In genomic region chrX:134919220-134919619, GRCm38 (mm10) we compare ENCODE assay signal across 28 mouse cellular contexts. TPM values are rescaled to one million over a fixed set of nuclear protein-coding genes. Genes with fewer than 3 reads are reported as not detected.
"Had no signal": no experiment of that assay in that cellular context is flagged by ENCODE, and none has a peak within 500 bp of the region (broad histone marks: within the 10 kb centered on the region; RNA-seq: fewer than 3 reads in every experiment).

No protein-coding gene starts in this region.

- H3K4me3 ChIP-seq: embryonic facial prominence, embryonic 10.5 days; embryonic facial prominence, embryonic 12.5 days; embryonic facial prominence, embryonic 13.5 days; embryonic facial prominence, embryonic 15.5 days; erythroblast, embryonic 14.5 days; forebrain, embryonic 10.5 days; forebrain, embryonic 12.5 days; forebrain, embryonic 13.5 days; forebrain, embryonic 15.5 days; gastrocnemius, adult 2 months; heart, adult 2 months had no signal

- H3K9ac ChIP-seq: embryonic facial prominence, embryonic 12.5 days; embryonic facial prominence, embryonic 13.5 days; embryonic facial prominence, embryonic 15.5 days; forebrain, embryonic 12.5 days; forebrain, embryonic 13.5 days; forebrain, embryonic 15.5 days; forebrain, postnatal 0 days had no signal

- H3K27me3 ChIP-seq: embryonic facial prominence, embryonic 12.5 days; forebrain, embryonic 13.5 days; forebrain, embryonic 15.5 days had no signal

- H3K4me2 ChIP-seq: embryonic facial prominence, embryonic 12.5 days; embryonic facial prominence, embryonic 13.5 days; embryonic facial prominence, embryonic 15.5 days; forebrain, embryonic 12.5 days; forebrain, embryonic 13.5 days; forebrain, embryonic 15.5 days had no signal

- ATAC-seq: forebrain, embryonic 13.5 days; forebrain, embryonic 14.5 days; forebrain, embryonic 15.5 days; forebrain, embryonic 16.5 days; forebrain, postnatal 0 days had no signal

- DNase-seq: cerebellum, adult 2 months; cerebellum, adult 8-10 months; cerebellum, adult 9-10 months; cerebellum, postnatal 10 days; cerebellum, postnatal 14 days; cerebellum, postnatal 25 days; cerebellum, postnatal 36 days; embryo, embryonic 11 days; forebrain, postnatal 0 days; gastrocnemius, adult 2 months; gastrocnemius, postnatal 10 days; gastrocnemius, postnatal 14 days; gastrocnemius, postnatal 25 days; gastrocnemius, postnatal 36 days; heart, adult 11 months; heart, adult 18-20 months; heart, adult 2 months had no signal

- H3K36me3 ChIP-seq: embryonic facial prominence, embryonic 10.5 days; embryonic facial prominence, embryonic 12.5 days; embryonic facial prominence, embryonic 13.5 days; embryonic facial prominence, embryonic 15.5 days; forebrain, embryonic 10.5 days; forebrain, embryonic 12.5 days; forebrain, embryonic 15.5 days had no signal

- H3K27ac ChIP-seq: embryonic facial prominence, embryonic 10.5 days; embryonic facial prominence, embryonic 12.5 days; embryonic facial prominence, embryonic 13.5 days; embryonic facial prominence, embryonic 15.5 days; forebrain, embryonic 10.5 days; forebrain, embryonic 12.5 days; forebrain, embryonic 13.5 days; forebrain, embryonic 15.5 days; gastrocnemius, adult 2 months; heart, adult 2 months had no signal

- H3K4me1 ChIP-seq: embryonic facial prominence, embryonic 10.5 days; embryonic facial prominence, embryonic 12.5 days; embryonic facial prominence, embryonic 13.5 days; embryonic facial prominence, embryonic 15.5 days; forebrain, embryonic 10.5 days; forebrain, embryonic 12.5 days; forebrain, embryonic 13.5 days; forebrain, embryonic 15.5 days had no signal

- H3K9me3 ChIP-seq: embryonic facial prominence, embryonic 10.5 days; embryonic facial prominence, embryonic 12.5 days; embryonic facial prominence, embryonic 13.5 days; embryonic facial prominence, embryonic 15.5 days; forebrain, embryonic 10.5 days; forebrain, embryonic 12.5 days; forebrain, embryonic 13.5 days; forebrain, embryonic 15.5 days had no signal

RNA-seq across cellular contexts. Expression of gene Nxf2, which starts 45.3 kb away (rescaled TPM):
- polyA plus RNA-seq: erythroblast, embryonic 14.5 days had no signal
